Mouse (Mus musculus) lung, adult 18-20 months (tissue): Measurements from ENCODE around the gene Mchr1.
A peak's percentile ranks its signal among the peaks of the same experiment; 100 is the strongest.

Experiments
- DNase-seq, 2 experiments: peaks; one replicate each; pipeline ENCODE4 v3.0.0; 2022; ENCODE audit warnings: mixed read lengths in 2 of 2

The Mchr1 gene

DNA sequence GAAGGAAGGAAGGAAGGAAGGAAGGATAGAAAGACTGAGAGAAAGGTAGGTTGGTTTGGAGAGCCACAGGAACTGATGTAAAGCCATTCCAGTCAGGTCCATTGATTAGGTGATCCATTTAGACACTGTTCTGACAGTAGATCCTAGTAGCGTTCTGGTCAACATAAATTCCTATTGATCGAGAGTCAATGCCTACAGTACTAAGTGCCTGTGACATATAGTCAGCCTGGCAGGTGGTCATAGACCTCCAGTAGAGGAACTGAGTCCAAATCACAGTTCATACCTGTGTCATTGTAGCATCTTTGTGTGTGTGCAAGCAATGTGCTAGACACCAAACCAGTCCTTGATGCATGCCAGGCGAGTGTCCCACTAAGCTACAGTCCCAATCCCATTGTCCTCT is 7.0 kb upstream of the Mchr1 start:
- no peak for DNase-seq

DNA sequence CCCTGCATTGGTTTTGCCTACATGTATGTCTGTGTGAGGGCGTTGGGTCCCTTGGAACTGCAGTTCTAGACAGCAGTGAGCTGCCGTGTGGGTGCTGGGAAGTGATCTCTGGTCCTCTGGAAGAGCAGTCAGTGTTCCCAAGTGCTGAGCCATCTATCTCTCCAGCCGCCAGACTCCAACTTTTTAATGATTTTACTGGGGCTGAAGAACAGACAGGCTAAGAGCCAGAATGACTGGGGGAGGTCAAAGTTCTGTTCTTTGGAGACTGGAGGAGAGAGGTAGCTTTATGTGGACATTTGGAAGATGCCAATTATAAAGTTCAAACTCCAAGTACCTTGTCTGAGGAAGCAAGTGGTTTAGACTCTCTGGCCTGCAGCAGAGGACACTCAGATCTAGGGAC is 5.5 kb upstream of the Mchr1 start:
- DNase-seq, result no peak

DNA sequence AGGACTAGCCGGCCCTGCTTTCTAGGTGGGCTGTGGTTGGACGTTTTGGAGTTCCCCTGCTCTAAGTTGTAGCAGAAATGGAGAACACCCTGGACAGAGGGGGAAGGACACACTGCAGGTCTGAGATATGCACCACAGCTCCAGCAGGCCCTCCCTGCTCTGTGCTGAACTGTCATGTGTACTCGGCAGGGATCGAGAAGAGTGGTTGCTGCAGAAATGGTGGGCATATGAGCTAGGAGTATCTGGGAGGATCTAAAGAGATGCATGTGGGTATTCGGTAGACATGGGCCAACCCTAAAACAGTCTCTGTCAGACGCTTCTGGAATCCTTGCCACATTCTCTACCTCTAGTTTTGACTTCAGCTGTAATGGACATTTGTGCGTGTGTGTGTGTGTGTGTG is 4.0 kb upstream of the Mchr1 start:
- DNase-seq, result no peak

DNA sequence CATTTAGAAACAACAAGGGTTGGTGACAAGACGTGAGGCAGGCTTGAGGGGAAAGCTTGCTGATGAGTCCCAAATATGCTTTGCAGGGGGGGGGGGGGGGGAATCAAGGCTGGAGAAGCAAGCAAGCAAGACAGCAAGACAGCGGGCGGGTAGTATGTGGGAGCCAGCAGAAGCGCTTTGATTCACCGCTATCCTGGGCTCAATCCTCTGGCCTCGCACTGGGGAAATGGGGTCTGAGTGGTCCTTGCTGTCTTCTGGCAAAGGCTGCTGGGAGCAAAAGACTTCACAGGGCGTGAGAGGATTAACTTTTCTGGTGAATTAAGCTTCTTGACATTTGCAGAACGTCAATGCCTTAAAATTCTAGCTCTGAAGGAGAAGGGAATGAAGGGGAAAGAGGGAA is 763 bp downstream of the Mchr1 start:
- DNase-seq, result no peak

DNA sequence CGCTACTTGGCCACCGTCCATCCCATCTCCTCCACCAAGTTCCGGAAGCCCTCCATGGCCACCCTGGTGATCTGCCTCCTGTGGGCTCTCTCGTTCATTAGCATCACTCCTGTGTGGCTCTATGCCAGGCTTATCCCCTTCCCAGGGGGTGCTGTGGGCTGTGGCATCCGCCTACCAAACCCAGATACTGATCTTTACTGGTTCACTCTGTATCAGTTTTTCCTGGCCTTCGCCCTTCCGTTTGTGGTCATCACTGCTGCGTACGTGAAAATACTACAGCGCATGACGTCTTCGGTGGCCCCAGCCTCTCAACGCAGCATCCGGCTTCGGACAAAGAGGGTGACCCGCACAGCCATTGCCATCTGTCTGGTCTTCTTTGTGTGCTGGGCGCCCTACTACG is 2.2 kb downstream of the Mchr1 start:
- DNase-seq, result no peak

DNA sequence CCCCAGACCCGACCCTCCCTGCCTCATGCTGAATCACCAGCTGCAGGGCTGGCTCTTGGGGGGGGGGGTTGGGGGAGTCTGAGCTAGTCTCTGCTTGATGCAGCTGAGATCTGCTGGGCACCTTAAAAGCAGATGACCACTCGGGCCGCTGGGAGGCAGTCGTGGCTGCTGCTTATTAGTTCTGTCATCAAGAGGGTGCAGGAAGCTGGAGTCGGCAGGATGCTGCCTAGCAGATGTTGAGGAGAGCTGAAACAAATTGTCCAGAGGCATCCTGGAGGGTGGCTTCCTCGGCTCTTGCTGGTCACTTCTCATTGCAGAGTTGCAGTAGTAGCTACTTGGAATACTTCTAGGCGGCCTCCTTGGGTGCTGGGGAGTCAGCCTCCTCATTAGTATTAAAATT is 4.0 kb downstream of the Mchr1 start:
- peak; percentile 27 to 63 for DNase-seq

DNA sequence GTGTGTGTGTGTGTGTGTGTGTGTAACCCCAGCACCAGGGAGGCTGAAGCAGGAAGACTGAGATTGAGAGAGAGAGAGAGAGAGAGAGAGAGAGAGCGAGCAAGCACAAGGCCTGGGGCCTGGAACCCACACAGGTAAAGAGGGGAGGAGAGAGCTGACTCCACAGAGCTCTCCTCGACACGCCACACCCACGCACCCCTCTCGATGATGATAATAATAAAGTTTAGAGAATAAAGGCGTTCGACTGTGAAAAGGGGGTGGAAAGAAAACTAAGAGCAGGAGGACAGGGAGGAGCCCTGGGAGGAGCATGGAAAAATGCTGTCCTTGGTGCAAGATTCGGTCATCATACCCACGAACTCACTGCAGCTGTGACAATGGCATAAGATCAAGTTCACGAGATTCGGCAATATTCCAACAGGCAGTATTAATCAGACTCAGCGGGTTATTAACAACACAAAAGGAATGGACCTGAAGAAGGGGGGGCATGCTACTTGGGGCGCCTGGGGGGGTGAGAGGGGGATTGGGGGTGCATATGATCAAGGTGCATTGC is 4.6 kb downstream of the Mchr1 start:
- DNase-seq, result peak in 1 of 2 experiments; percentile 38

DNA sequence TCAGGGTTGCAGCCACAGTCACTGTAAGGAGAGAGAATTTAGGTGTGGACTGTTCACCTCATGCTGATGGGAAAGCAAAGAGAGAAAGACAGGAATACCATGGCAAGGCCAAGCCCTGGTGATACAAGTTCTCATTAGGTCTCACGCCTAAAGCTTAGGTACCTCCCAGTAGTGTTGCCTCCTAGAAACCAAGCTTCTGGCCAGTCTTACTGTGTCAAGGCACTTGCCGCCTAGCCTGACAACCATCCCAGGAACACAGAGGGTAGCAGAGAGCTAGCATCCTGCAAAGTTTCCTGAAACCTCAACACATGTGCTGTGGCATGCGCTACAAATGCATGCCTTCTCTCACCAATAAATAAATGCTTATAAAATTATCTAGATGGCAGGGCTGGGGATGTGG is 11.6 kb downstream of the Mchr1 start:
- no peak for DNase-seq

DNA sequence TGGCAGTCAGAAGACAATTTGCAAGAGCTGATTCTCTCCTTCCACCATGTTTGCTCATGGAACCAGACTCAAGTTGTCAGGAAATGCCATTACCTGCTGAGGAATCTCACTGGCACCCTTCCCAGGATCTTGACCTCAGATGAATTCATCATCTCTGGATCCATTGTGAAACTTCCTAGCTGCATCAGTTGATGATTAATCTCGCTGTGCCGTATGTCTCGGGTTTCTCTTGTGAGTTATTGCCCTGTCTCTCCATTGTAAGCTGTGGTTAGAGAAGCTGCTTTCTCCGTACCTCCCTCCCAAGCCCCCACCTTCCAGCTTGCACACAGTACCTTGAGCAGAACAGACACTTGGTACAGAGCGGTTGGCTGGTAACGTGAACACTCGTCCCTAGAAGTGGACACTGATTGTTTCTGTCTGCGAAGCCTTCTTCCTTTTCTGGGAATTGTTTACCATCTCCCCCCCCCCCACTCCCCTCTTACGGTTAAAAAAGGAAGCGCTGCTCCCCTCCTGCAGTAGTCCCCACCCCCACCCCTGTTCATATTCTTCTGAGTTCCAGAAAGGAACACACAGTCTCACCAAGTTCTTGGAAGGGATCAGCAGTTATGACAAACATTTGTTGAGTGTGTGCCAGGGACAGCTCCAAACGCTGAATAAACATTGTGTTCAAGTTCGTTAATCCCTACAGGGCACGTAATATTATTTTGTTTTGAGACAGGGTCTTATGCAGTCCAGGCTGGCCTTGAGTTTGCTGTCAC is 12.5 kb downstream of the Mchr1 start:
- DNase-seq, result peak; percentile 60 to 83

DNA sequence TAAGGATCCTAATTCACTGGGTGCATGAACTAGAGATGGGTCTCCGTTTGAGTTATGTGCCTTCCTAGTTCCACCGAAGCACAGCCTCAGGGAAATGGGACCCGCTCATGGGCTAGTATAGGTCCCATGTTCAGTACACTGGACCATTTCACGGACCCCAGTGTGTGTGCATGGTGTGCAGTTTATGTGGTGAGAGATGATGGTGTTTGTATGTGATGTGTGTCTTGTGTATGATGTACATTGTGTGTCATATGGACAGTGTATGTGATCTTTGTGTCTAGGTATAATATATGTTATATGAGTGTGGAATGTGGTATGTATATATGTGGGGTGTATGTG is 13.0 kb downstream of the Mchr1 start:
- DNase-seq, result no peak

DNA sequence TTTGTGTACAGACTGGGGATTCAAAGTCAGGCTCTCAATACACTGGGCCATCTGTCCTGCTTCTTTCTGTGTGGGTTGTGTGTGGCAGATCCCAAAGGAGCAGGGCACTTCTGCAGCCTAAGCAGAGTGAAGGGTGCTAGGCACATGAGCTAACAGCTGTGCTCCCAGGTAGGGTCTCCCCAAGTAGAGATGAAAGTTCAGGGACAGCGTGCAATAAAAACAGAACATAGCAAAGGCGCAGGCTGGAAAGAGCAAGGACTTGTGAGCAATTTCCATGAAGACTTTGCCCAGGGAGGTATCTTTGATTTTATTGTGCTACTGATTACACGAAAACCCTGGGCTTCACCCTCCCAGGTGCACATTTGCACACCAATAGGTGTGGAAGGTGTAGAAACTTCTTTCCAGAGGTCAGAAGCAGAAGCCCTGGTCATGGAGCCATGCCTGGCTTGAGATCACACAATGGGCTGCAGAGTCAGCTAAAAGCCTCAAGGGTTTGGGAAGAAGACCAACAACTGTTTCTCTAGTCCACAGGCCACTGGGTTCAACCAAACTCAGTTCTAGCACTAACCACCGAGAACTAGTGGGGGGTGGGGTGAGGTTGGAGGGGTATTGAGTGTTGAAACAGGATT is 13.8 kb downstream of the Mchr1 start:
- no peak for DNase-seq

DNA sequence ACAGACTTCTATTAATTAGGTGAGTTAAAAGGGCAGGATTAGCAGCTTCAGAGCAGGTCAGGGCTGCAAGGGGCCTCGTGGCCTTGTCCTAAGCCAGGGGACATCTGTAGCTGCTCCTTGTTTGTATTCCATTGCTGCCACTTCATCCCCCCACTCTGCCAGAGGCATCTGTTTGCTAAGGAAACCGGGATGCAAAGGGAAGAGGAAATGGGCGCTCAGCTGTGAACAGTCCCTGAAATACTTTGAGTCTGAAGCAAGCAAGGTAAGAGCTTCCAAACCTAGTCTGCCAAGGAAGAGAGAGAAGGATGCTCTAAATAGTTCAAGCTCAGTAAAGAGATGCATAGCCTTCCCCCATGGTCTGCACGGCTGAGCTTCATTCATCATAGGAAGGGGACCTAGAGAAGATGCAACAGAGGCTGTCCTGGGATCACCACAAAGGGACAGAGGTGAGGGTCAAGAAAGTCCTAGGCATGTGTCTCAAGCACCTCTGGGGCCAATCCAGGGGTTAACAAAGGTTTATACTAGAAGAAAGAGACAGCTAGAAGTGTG is 17.4 kb downstream of the Mchr1 start:
- DNase-seq, result no peak

DNA sequence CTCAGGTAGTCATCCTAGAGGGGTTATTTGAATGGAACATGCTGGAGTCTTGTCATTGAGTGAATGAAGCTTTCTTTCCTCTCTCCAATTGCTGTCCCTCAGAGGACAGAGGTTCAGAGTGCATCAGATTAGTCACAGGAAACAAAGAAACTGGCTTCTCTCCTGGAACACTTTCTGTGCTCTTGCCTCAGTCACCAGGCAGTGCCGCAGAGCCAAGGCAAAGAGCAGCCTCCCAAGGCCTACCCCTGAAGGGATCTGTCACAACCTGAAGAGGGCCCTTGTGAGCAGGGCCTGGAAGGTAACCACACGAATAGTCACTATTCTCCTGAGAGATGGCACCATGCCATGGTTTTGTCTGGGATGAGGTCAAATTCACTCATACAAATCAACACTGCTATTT is 18.3 kb downstream of the Mchr1 start:
- DNase-seq, result peak in 1 of 2 experiments; percentile 37

DNA sequence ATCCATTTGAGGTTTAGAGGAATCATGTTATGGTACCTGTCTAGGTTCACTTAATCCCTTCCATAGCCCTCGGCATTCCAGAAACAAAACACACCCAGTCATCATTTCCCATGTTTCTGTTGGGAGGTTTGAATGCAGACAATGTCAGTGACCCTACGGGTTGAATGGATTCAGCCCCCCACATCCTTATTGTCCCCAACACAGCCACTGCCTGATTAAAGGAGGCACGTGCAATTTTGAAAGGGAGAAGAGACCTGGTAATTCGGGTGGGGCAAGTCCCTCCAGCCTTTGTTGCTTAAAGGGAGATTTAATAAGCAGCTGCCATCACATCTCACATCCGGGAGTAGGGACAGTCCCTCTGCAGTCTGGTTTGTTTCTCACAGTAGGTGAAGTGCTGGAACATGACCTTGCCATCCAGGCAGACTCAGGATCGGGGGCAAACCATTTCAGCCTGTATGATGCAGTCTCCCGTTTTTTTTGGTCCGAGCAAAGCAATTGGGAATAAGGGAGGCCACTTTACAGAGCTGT is 18.9 kb downstream of the Mchr1 start:
- DNase-seq, result no peak

DNA sequence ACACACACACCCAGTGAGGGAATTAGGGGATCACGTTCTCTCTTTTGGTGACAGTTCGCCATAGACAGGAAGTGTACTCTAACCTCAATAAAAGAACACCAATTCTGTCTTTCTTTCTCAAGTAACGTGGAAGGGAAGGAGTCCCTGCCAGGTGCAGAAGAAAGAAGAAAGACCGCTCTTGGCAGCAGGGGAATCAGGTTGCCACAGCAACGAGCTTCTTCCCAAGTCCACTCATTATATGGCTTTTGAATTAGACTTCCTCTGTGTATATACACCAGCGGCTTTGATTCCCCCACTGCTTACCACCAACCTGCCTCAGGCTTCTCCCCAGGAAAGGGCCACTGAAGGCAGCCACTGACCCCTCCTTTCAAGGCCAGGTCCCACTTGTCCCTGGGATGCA is 19.8 kb downstream of the Mchr1 start:
- no peak for DNase-seq

DNA sequence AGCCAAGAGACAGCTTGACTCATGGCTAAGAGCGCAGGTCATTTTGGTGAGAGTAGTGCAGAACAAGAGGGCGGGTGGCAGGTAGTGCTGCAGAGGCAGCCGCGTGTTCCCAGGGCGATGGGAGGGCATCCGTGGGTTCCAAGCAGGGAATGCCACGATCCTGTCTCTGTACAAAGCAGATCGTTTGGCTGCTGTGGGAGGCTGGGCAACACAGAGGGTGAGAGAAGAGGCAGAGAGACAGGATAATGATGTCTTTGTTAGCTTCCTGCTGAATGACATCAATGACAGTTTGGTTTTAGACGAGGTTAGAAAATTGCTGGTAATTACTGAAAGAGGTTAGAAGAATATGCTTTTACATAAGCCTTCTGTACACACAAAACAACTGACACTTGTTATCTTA is 23.0 kb downstream of the Mchr1 start:
- DNase-seq, result no peak

DNA sequence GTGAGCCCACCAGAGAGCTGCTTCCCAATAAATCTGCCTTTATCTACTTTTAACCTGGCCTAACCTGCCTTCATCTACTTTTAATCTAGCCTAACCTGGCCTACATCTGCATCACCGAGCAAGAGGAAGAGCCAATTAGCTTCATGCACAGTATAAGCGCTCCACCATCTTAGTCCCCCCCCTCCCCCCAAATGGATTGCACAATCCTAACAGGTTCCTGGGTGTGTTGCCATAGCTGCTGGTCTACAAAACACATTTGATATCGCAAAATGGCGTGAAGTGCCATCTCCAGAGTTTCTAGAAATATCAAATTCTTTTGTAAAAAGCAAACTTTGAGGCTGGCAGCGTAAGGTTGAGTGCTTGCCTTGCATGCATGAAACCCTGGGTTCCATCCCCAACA is 24.0 kb downstream of the Mchr1 start:
- DNase-seq, result no peak

DNA sequence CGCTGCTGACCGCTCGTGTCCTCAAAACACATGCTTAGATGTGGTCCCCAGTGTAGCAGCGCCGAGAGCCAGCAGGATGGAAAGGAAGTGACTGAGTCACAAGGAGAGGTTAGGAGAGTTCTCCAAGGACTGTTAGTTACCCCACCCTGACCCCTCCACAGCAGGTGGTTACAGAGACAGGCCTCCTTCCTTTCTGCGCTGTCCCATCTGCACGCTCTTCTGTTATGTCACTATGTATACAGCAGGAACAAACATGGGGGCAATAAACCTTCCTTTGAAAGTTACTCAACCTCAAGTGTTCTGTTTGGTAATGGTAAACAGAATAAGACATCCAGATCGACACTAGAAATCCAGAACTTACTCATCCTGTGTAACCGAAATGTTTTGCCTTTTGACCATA is 24.9 kb downstream of the Mchr1 start:
- no peak for DNase-seq

DNA sequence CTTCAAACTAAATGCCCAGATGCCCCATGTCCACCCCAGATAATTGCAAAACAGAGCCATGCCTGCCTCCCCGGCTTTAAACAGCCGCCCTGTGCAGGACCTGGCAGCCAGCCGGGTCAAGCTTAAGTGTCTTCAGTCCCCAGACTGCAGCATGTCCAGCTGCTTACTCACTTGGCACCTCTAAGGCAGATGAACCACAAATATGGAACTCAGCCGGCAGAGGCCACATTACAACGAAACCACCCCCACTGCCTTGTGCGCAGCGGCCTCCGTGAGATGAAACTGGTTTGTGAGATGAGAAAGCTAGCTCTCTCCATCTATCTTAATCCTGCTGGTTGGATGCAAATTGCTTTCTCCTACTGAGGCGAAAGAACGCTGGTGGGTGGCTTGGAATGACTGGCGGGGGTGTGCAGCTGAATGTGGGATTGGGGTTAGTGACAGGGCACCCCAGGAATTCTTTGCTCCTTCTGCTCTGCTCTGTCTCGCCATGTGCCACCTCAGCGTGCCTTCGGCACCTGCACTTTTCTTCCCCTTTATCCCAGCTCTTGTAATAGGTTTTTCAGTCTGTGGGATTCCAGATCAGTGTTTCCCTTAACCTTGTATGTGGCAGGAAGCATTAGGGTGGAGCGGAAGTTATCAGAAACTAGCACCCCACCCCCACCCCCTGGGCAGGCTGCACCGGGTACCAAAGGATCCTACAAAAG is 29.2 kb downstream of the Mchr1 start:
- peak in 1 of 2 experiments; percentile 27 for DNase-seq

DNA sequence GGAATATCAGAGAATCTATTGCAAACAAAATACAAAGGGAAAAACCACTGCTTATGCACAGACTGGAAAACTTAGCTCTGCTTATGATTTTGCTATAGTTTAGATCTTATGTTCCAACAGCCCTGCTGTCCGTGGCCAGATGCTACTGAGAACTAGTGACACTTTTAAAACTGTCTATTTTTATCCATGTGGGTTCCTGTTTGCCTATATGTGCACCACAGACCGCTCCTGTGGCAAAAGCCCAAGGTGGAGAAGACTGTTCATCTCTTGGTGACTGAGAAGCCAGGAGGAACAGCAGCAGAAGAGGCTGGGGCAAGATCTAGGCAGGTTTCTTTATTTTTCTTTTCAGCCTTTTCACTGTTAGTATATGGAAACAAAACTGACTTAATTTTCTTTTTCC is 32.1 kb downstream of the Mchr1 start:
- no peak for DNase-seq

DNA sequence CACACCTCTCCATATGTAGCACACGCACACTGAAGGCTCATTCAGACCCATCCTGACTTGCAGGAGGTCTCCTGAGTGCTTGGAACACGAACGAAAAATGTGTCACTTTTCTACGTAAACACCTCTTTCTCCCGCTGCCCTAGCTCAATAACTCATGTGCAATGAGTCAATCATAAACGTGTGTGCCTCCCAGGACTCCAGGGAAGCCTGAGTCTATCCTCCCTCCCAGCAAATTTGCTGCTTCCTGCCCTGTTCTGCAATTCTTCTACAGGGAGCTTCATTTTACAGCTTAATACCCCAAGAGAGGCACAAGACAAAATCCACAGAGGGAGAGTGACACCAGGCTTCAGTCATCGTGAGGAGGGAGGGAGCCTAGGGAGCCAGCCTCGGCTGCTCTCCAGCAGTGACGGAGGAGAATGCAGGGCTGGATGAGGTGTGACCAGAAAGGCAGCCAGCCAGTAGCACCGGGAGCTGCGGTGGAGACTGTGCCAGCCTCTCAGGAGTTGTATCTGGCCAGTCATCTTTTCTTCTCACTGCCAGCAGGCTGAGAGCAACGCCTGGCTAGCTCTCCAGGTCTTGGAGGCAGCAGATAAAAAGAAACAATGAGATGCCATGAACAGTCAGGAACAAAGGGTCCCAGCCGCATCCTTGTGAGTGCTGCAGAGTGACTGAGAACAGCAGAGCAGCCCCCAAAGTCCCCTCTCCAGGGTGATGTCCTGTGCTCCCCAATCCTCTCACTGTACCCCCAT is 37.2 kb downstream of the Mchr1 start:
- DNase-seq, result peak; percentile 22 to 52

DNA sequence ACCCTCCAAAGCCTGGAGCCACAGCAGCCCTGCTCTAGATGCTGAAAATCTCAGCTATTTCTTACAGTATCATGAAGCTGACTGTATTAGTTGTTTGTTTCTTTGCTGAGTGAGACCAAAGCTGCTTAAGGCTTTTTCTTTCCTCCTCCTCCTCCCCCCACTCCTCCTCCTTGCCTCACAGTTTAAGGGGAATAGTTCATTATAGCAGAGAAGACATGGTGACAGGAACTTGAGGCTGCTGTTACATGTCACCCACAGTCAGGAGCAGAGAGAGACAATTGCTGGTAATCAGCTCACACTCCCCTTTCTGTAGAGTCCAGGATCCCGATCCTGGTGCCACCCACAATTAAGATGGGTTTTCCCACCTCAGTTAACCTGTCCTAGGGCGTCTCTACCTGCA is 38.1 kb downstream of the Mchr1 start:
- no peak for DNase-seq

DNA sequence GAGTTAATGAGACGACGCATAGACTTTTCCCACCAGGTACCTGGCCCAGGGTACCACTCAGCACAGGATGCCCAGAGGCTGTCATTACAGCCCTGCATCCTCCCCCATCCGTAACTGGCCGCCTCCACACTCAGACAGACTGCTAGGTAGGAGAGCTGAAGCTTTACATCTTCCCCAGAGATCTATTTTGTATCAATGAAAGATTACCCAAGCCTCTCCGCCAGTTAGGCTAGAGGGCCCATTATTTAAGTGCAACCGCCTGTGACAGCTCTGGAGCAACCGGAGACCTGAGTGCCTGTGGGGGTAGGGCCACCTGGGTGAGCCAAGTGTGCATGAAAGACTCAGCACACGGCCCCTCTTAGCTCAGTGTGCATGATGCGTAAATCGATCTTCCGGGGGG is 42.6 kb downstream of the Mchr1 start:
- DNase-seq, result no peak
